Mouse (Mus musculus) cerebellum, adult 2 months (tissue): ENCODE results near the gene Ttc29. TPM values are rescaled to one million over a fixed set of nuclear protein-coding genes. Genes with fewer than 3 reads are reported as not detected.

ENCODE experiments used
- DNase-seq, 2 experiments: peaks; one replicate each; pipeline ENCODE4 v3.0.0; 2021
- H3K27ac ChIP-seq: fragments of 200-500 bp; 2 replicates; pipeline ENCODE4 v1.5.1; 2012; ENCODE audit warnings: low read length, control low read depth, inconsistent platforms; ENCODE audit not compliant: insufficient read depth
- H3K27me3 ChIP-seq: fragments of 200-500 bp; 2 replicates; pipeline ENCODE4 v1.6.1; 2012; ENCODE audit warnings: inconsistent platforms, mild to moderate bottlenecking, low read length, moderate library complexity; ENCODE audit not compliant: control insufficient read depth, insufficient read depth
- H3K4me1 ChIP-seq: fragments of 200-500 bp; 2 replicates; pipeline ENCODE4 v1.6.1; 2011; ENCODE audit warnings: low read length; ENCODE audit not compliant: control insufficient read depth, insufficient read depth
- H3K4me3 ChIP-seq: fragments of 200-500 bp; replicated peaks from 2 replicates; pipeline ENCODE3; 2011; ENCODE audit warnings: mild to moderate bottlenecking, low read depth, low read length, control low read depth; ENCODE audit not compliant: insufficient read depth
- CTCF ChIP-seq: fragments of 200-500 bp; IDR thresholded peaks from 2 replicates; pipeline ENCODE4 v1.5.1; 2011; ENCODE audit warnings: low read depth, mild to moderate bottlenecking, control low read depth, low read length, moderate library complexity, borderline replicate concordance; ENCODE audit not compliant: insufficient read depth
- POLR2A ChIP-seq: fragments of 200-500 bp; IDR thresholded peaks from 2 replicates; pipeline ENCODE4 v1.6.1; 2011; ENCODE audit warnings: low read length, control low read depth, borderline replicate concordance; ENCODE audit not compliant: insufficient read depth
- WGBS: fragments of 180-500 bp; shearing (Covaris S2); methylation state at CpG from one replicate; pipeline ENCODE4 v1.1.7; 2018; 5-methylcytosine and 5-hydroxymethylcytosine counted together
- polyA plus RNA-seq: library from polyadenylated mRNA; depleted of rRNA; stranded (reverse); fragments of >200 nt; gene quantifications from 2 replicates; pipeline ENCODE4 v1.2.3, GENCODE M21; 2012

The Ttc29 gene
- polyA plus RNA-seq, 1 experiment, result 0.70 TPM

DNA sequence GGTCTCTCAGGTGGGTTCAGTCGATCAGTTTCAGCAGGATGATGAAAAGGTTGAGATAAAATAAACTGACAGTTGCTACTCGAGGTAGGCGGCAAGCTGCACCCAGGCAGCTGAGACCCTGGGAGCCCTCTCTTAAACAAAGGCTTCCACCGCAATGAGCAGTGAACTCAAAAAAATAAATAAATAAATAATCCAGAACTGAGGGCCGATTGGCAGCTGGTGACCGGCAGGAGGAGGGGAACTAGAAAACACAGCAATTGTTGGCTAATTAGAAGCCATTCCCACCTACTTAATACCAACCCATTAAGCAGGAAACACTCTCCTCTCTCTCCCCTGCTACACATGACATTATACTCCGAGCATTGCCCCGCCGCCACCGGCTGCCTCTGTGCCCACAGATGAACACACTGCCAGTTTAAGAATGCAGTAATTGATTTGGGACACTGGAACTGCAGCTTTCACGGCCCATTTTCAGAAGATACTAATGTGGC is 133.1 kb downstream of the Ttc29 start:
- WGBS, result 20% methylated on average over 11 of the region's 11 CpGs
- H3K27ac ChIP-seq, result no peak overlapping the region
- no peaks in the 10 kb centered on the region for H3K27me3 ChIP-seq
- no peak for TF ChIP-seq POLR2A
- no peak for TF ChIP-seq CTCF
- H3K4me1 ChIP-seq, result no peaks in the 10 kb centered on the region
- H3K4me3 ChIP-seq, result no peak overlapping the region
- no peak for DNase-seq

DNA sequence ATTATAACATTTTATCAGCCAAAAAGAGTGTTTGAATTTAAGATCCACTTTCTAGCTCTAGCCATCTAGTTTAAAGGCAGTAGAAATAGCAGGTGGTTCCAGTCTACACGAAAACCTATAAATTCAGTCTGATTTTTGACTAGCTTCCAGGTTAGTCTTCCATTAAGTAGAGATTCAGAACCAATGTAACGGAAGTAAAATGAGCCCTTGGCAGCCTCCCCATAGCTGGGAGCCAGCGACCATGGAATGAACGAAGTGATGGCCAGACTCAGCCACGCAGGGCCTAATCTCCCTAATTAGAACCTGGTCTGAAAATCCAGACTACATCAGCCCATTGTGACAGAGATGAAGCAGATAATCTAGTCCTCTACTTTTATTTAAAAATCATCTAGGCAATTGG is 140.8 kb downstream of the Ttc29 start:
- no peak overlapping the region for H3K4me3 ChIP-seq
- WGBS, result 21% methylated on average over 5 of the region's 5 CpGs
- H3K27me3 ChIP-seq, result no peaks in the 10 kb centered on the region
- no peak overlapping the region for H3K27ac ChIP-seq
- DNase-seq, result no peak
- no peak for TF ChIP-seq POLR2A
- no peak for TF ChIP-seq CTCF
- no peaks in the 10 kb centered on the region for H3K4me1 ChIP-seq

DNA sequence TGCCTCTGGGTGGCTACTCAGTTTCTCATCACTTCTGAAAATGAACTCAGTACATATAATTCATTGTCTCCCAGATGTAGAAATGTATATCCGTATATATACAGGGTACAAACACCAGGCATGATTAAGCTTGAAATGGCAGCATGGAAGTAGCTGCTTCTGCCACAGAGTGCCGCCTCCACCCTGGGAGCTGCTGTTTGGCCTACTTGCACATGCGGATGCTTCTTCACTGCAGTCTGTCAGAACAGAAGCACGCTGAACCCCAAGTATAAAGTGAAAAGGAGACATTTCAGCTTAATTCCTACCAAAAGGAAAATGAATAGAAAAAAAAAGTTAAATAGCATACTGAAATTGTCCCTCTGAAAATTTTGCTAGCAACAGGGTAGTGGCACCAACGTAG is 141.7 kb downstream of the Ttc29 start:
- no peaks in the 10 kb centered on the region for H3K4me1 ChIP-seq
- H3K4me3 ChIP-seq, result no peak overlapping the region
- no peak for DNase-seq
- 85% methylated on average over 5 of the region's 5 CpGs for WGBS
- H3K27ac ChIP-seq, result no peak overlapping the region
- no peaks in the 10 kb centered on the region for H3K27me3 ChIP-seq
- TF ChIP-seq CTCF (no peak), POLR2A (no peak)

DNA sequence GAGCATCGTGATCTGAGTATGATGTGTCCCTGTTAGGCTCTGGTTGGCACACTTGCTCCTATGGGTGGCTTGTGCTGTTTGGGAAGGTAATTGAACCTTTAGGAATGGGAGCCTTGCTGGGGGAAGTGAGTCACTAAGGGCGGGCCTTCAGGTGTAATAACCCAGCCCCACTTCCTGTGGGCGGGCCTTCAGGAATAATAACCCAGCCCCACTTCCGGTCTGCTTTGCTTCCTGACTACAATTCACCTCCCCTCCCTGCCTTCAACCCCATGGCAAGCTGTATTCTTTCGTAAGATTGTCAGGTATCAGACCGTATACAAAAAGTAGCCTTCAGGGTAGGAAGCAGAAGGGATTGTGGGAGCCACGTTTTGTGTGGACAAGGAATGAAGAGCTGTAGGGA is 177.7 kb downstream of the Ttc29 start:
- TF ChIP-seq POLR2A, result no peak
- TF ChIP-seq CTCF, result no peak
- Histone ChIP-seq H3K4me3 (no peak overlapping the region), H3K4me1 (no peaks in the 10 kb centered on the region), H3K27me3 (no peaks in the 10 kb centered on the region), H3K27ac (no peak overlapping the region)
- no peak for DNase-seq
- WGBS, result 88% methylated on average over 7 of the region's 7 CpGs

DNA sequence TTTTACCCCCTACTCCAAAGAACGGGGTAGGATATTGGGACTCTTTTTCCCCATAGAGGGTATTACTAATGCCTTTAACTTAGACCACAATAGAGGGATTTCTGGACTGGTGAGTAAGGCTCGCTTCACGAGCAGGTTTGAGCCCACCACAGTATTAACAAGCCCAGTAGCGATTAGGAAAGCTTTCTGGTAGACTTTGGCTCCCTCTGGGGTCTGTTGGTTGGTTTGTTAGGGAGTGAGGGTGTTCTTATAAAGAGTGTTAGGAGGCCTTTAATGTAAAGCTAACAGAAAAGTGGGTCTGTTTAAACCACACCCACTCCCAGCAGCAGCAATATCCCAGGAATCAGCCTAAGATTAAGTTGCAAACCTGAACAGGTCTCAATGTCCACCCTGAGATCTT is 206.2 kb downstream of the Ttc29 start:
- H3K4me1 ChIP-seq, result no peaks in the 10 kb centered on the region
- no peak for TF ChIP-seq CTCF
- TF ChIP-seq POLR2A, result no peak
- whole genome bisulfite sequencing, result 59% methylated on average over 4 of the region's 4 CpGs
- no peak for DNase-seq
- peaks cover 7% of the 10 kb centered on the region; the same call in 1 of the 2 replicates for H3K27me3 ChIP-seq
- H3K4me3 ChIP-seq, result no peak overlapping the region
- H3K27ac ChIP-seq, result no peak overlapping the region

DNA sequence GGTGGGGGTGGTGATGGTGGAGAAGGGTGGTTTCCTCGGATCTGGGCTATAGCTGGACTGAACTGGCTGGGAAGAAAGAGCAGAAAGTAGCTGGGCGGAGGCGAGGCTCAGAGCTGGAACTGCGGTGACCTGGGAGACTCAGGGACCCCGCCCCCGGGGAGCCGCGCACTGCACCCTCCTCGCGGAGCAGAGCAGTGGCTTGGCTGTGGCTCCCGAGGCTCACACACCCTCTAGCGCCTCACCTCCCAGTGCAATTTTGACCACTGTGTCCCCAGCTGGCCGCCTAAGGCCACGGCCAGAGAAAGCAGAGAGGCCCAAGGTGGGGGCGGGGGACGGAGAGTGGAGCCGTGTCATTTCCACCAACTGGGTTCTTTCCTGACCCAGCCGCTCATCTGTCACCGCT is 207.0 kb downstream of the Ttc29 start:
- Histone ChIP-seq H3K4me3 (no peak overlapping the region), H3K27ac (no peak overlapping the region), H3K27me3 (peaks cover 7% of the 10 kb centered on the region; the same call in 1 of the 2 replicates), H3K4me1 (no peaks in the 10 kb centered on the region)
- TF ChIP-seq POLR2A, result no peak
- TF ChIP-seq CTCF, result no peak
- 2% methylated on average over 19 of the region's 19 CpGs for WGBS
- no peak for DNase-seq

DNA sequence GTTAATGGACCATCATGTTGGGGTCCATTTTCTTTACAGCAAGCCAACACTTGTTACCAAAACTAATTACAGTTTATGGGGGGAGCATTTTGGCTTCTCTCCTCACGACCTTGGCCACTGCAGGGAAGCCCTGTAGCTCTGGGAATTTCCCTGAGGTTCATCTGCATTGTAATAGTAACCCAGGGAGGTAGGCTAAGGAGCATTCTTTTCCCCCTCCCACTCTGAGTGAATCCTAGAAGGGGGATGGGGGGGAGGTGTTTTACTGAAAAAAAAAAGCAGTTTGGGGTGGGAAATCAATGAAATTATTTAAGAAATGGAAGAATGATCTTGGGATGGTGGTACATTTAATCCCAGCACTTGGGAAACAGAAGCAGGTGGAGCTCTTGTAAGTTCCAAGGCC is 210.8 kb downstream of the Ttc29 start:
- 12% methylated on average over 1 of the region's 1 CpGs for WGBS
- H3K27me3 ChIP-seq, result peaks cover 4% of the 10 kb centered on the region; the same call in 1 of the 2 replicates
- H3K27ac ChIP-seq, result no peak overlapping the region
- TF ChIP-seq CTCF (no peak), POLR2A (no peak)
- no peaks in the 10 kb centered on the region for H3K4me1 ChIP-seq
- no peak overlapping the region for H3K4me3 ChIP-seq
- DNase-seq, result no peak

DNA sequence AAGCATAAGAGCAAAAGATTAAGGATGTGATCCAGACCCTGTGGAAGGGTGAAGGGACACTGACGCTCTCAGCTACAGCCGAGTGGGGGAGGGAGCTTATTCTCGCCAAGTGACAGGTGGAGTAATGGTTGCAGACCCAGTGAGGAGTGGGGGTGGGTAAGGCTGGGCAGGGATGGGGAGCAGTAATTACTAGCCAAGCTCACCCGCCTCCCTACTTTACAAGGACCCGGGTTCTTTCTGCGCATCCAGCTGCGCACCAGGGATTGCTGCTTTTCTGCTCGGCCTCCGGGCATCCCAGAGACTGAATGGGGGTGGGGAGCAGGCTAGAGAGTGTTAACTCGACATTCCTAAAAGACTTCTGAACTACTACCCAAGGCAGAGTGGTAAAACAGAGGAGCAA is 213.4 kb downstream of the Ttc29 start:
- no peak overlapping the region for H3K4me3 ChIP-seq
- WGBS, result 2% methylated on average over 10 of the region's 10 CpGs
- H3K4me1 ChIP-seq, result no peaks in the 10 kb centered on the region
- DNase-seq, result no peak
- TF ChIP-seq CTCF (no peak), POLR2A (no peak)
- H3K27ac ChIP-seq, result no peak overlapping the region
- no peaks in the 10 kb centered on the region; the same call in 1 of the 2 replicates for H3K27me3 ChIP-seq
